Mouse (Mus musculus): Measurements from ENCODE around the gene Aff1.

- TF ChIP-seq GATA1 (IDR thresholded peaks at IDR 0.05; ENCODE audit: borderline replicate concordance, low read length), result no peak
- no peak for TF ChIP-seq CTCF (IDR thresholded peaks at IDR 0.05; ENCODE audit: low read depth, low read length)
- no peak for TF ChIP-seq POLR2AphosphoS5 (IDR thresholded peaks at IDR 0.05; ENCODE audit: insufficient replicate concordance, low read depth, low read length)
Observed at GRCm38 (mm10) chr5:103720967-103721366, 28.8 kb downstream of the Aff1 start.
